Mouse (Mus musculus): Measurements from ENCODE around the gene Slc35e3.

Slc35e3 gene

GRCm38 (mm10) chr10:117684298-117685170 lies 61.6 kb downstream of the Slc35e3 start:
- DNase-seq (ENCODE audit: low spot score): no peak

GRCm38 (mm10) chr10:117683734-117684037 lies 62.5 kb downstream of the Slc35e3 start:
- DNase-seq (ENCODE audit: low spot score): no peak

Data from ovary, postnatal 10 days (tissue).